Mouse (Mus musculus) intestine, embryonic 15.5 days (tissue): ENCODE data around the gene Telo2. TPM values are rescaled to one million over a fixed set of nuclear protein-coding genes. Genes with fewer than 3 reads are reported as not detected.
A peak's percentile ranks its signal among the peaks of the same experiment; 100 is the strongest.

Experiments used
- ATAC-seq: fragments of 200-750 bp; cut with Nextera tagmentation; 2 replicates; pipeline ENCODE4 v1.8.0; 2017; ENCODE audit warnings: moderate TSS enrichment, moderate library complexity
- H3K27ac ChIP-seq: fragments of 300-500 bp; sonication (generic); 2 replicates; pipeline ENCODE4 v1.5.1; 2015; ENCODE audit warnings: mild to moderate bottlenecking, inconsistent platforms
- H3K27me3 ChIP-seq: fragments of 300-500 bp; sonication (generic); replicated peaks from 2 replicates; pipeline ENCODE4 v1.6.1; 2015; ENCODE audit warnings: inconsistent platforms
- H3K36me3 ChIP-seq: fragments of 300-500 bp; sonication (generic); 2 replicates; pipeline ENCODE4 v1.6.1; 2015; ENCODE audit warnings: inconsistent platforms
- H3K4me1 ChIP-seq: fragments of 300-500 bp; sonication (generic); replicated peaks from 2 replicates; pipeline ENCODE4 v1.6.1; 2015; ENCODE audit warnings: inconsistent platforms
- H3K4me2 ChIP-seq: fragments of 300-500 bp; sonication (generic); replicated peaks from 2 replicates; pipeline ENCODE4 v1.6.1; 2015; ENCODE audit warnings: mild to moderate bottlenecking, inconsistent platforms
- H3K4me3 ChIP-seq: fragments of 300-500 bp; sonication (generic); replicated peaks from 2 replicates; pipeline ENCODE4 v1.5.1; 2015; ENCODE audit warnings: inconsistent platforms
- H3K9ac ChIP-seq: fragments of 300-500 bp; sonication (generic); 2 replicates; pipeline ENCODE4 v1.6.1; 2015; ENCODE audit warnings: inconsistent platforms
- H3K9me3 ChIP-seq: fragments of 300-500 bp; sonication (generic); 2 replicates; pipeline ENCODE4 v1.6.1; 2016; ENCODE audit warnings: inconsistent platforms
- WGBS: fragments of 180-500 bp; shearing (Covaris S2); methylation state at CpG from one replicate; pipeline ENCODE4 v1.1.7; 2015; 5-methylcytosine and 5-hydroxymethylcytosine counted together
- polyA plus RNA-seq: library from polyadenylated mRNA; unstranded; fragments of >200 nt; fragmentation: Nextera tagmentation; extraction: Ambion mirVana; gene quantifications from 2 replicates; pipeline ENCODE4 v1.2.1, GENCODE M21; 2015

The Telo2 gene
- polyA plus RNA-seq, 1 experiment from 2014 or later, result 34.0 TPM

DNA sequence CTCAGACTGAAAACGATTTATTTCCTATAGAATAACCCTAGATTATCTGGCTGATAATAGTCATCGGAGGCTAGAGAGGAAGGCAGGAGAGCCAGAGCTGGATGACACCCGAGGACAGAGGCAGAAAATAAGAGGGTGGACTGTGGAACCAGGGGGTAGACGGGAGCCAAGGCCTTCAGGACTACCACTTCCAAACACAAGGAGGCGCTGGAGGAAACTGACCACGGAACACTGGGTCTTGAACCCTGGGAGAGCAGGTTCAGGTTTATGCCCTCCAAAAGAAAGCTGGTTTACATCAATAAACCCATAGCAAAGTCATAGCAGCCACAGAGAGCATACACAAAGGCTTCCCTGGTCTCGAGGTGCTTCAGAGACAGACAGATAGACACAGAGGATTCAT lies 8.2 kb upstream of the Telo2 start:
- Histone ChIP-seq H3K4me3 (no peak overlapping the region), H3K9ac (no peak overlapping the region), H3K9me3 (no peaks in the 10 kb centered on the region), H3K27ac (no peak overlapping the region), H3K4me1 (0 out of 2 replicates have a peak, but pooled peaks cover 2% of the 10 kb centered on the region), H3K36me3 (no peaks in the 10 kb centered on the region), H3K27me3 (no peaks in the 10 kb centered on the region), H3K4me2 (no peak overlapping the region)
- 24% methylated on average over 7 of the region's 7 CpGs for WGBS
- no peak for ATAC-seq

DNA sequence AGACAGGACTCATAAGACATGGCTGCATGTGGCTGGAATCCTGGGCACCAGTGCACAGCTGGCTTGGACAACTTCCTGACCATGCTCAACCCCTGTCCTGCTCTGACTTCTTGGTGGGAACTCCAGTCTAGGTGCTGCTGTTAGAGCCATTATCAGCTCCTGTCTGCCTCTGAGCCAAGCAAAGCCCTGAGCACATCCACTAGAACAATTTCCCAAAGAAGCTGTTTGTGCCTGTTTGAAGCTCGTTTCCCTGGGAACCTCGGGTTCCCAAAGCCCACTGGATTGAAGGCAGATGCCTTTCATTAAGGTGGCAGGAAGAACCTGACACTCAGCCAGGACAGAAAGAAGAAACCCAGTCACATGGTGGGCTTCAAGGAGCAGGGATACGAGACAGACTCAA lies 4.6 kb upstream of the Telo2 start, which contains the start of gene Ptx4:
Gene Ptx4 (plus strand): TSS at position 355 of the 400 bp plus-strand sequence.
- no peaks in the 10 kb centered on the region for H3K27me3 ChIP-seq
- 40% methylated on average over 3 of the region's 3 CpGs for WGBS
- H3K4me2 ChIP-seq, result no peak within 1 kb of the TSS
- 0 out of 2 replicates have a peak within 1 kb of the TSS, but pooled peaks have one; percentile 5 for H3K9ac ChIP-seq
- no peaks in the 10 kb centered on the region for H3K36me3 ChIP-seq
- H3K27ac ChIP-seq, result no peak within 1 kb of the TSS
- H3K4me1 ChIP-seq, result no peaks in the 10 kb centered on the region
- H3K9me3 ChIP-seq, result no peaks in the 10 kb centered on the region
- H3K4me3 ChIP-seq, result no peak within 1 kb of the TSS
- ATAC-seq, result no peak

DNA sequence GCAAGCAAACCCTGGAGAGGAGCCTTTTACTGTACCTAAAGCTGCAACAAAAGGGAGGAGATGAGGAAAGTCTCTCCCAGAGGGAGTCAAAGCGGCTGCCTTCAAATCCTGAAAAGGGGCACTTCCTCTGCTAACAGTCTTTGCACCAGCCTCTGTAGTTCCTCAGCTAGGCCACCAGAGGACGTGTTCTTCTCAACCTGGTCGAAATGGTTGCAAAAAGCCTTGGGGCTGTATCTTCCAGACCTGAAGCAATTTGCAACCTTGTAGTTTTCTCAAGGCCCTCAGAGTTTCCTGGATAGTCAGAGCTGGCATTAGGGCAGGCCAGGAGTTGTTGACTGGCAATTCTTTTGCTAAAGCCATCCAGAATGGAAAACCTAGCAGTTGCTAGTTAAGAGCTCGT lies 1.5 kb upstream of the Telo2 start:
- Histone ChIP-seq H3K4me1 (peaks cover 10% of the 10 kb centered on the region), H3K9ac (no peak overlapping the region), H3K4me3 (no peak overlapping the region), H3K27ac (no peak overlapping the region), H3K36me3 (peaks cover 7% of the 10 kb centered on the region; the same call in 1 of the 2 replicates), H3K9me3 (no peaks in the 10 kb centered on the region), H3K4me2 (no peak overlapping the region), H3K27me3 (no peaks in the 10 kb centered on the region)
- ATAC-seq, result no peak
- 39% methylated on average over 4 of the region's 4 CpGs for WGBS

DNA sequence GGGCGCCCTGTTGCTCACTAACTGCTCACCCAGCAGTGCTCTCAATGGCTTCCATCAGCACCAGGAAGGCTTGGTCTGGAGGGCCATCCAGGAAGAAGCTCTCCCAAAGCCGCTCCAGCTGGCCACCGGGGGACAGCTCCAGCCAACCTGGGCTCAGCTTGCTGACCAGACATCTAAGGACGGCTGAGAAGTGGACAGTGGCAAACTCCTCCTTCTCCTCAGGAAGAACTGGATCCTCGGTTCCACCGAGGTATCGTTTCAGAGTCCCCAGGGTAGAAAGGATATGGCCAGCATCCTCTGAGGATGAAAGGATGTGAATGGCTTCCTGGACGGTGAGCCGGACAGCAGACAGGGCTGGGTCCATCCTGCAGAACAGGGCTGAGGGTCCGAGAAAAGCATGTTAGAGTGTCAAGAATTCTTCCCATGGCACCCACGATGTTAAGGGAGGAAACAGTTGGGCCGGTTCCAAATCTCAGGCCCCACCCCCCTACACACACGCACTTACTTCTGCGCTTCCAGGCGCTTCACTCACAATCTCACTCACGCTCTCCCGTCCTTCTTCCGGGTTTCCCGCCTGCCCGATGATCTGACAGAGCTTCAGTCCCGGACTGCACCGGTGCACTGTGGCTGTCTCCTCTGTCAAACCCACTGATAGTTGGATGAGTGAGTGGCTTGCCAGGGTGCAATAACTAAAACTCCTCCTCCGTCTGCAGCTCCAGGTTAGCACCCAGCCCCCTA lies 690 bp downstream of the Telo2 start:
- ATAC-seq, result peak; percentile 81
- peak overlapping the region; percentile 95 for H3K27ac ChIP-seq
- WGBS, result 8% methylated on average over 23 of the region's 23 CpGs
- peaks cover 12% of the 10 kb centered on the region; the same call in 1 of the 2 replicates for H3K36me3 ChIP-seq
- no peaks in the 10 kb centered on the region for H3K9me3 ChIP-seq
- H3K4me2 ChIP-seq, result peak overlapping the region; percentile 93
- H3K4me1 ChIP-seq, result peaks cover 10% of the 10 kb centered on the region
- peak overlapping the region; percentile 66 for H3K9ac ChIP-seq
- peak overlapping the region; percentile 56 for H3K4me3 ChIP-seq
- no peaks in the 10 kb centered on the region for H3K27me3 ChIP-seq

DNA sequence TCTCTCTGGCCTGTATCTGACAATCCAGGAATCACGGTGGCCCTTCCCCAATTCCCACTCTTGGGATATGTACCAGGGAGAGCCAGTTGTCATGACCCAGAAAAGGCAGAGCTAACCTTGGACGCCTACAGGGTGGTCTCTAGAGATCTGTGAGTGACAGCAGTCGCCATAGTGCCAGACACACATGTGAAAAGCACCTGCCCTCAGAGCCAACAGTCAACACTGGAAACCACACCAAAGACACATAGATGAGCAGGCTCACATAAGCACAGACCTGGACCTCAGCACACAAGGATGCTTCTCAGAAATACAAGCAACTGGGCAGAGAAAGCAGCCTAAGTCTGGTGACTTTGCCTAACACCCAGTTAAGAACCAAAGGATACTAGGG lies 3.4 kb downstream of the Telo2 start:
- H3K4me2 ChIP-seq, result no peak overlapping the region
- no peak overlapping the region for H3K27ac ChIP-seq
- ATAC-seq, result no peak
- WGBS, result 81% methylated on average over 3 of the region's 3 CpGs
- peaks cover 15% of the 10 kb centered on the region; the same call in 1 of the 2 replicates for H3K36me3 ChIP-seq
- H3K4me3 ChIP-seq, result no peak overlapping the region
- H3K9ac ChIP-seq, result no peak overlapping the region
- peaks cover 10% of the 10 kb centered on the region for H3K4me1 ChIP-seq
- no peaks in the 10 kb centered on the region for H3K9me3 ChIP-seq
- H3K27me3 ChIP-seq, result no peaks in the 10 kb centered on the region

DNA sequence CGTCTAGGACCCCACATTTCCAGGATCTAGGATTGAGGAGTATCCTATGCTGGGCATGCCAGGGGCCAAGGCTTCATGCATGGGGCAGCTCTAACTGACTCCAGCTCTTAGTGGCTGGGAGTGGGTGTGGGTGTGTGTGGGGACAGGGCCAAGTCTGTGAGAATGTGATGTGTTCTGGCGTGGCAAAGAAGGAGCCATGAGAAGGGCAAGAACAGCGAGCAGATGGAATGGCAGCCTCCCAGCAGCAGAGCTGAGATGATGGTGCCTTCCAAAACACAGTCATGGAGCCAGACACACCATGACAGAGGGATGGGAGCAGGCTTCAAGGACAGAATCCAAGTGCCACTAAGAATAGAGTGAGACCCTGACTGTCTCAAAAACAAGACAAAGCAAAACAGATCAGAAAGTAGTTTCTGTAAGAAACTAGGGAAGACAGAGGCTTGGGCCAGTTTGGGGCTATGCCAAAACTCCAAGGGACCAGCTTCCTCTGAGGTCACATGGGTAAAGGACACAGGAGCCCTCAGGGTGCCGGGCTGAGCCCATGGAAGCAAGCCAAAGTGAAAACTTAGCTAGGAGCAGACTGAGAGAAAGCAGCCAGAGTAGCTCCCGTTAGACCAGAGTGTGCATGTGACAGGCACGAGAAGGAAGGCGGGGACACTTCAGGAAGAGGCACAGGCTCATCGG lies 3.9 kb downstream of the Telo2 start:
- no peak overlapping the region for H3K4me2 ChIP-seq
- no peaks in the 10 kb centered on the region for H3K9me3 ChIP-seq
- peaks cover 10% of the 10 kb centered on the region for H3K4me1 ChIP-seq
- no peak for ATAC-seq
- no peak overlapping the region for H3K27ac ChIP-seq
- H3K4me3 ChIP-seq, result no peak overlapping the region
- no peaks in the 10 kb centered on the region for H3K27me3 ChIP-seq
- 82% methylated on average over 8 of the region's 8 CpGs for WGBS
- H3K36me3 ChIP-seq, result peaks cover 16% of the 10 kb centered on the region; the same call in 1 of the 2 replicates
- H3K9ac ChIP-seq, result no peak overlapping the region

DNA sequence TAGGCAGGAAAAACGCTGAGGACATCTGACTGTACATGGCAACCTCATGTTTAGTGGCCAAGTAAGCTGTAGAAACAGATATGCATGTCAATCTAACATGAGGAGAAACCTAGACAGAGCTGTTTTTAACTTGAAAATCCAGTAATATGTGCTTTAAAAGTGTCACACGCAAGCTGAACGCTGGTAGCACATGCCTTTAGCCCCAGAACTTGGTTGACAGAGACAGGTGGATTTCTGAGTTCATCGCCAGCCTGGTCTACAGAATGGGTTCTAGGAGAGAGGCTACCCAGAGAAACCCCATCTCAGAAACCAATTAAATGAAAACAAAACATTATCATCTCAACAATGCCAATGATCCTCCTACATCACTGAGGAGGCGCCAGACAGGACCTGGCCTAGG lies 4.5 kb downstream of the Telo2 start:
- no peaks in the 10 kb centered on the region for H3K9me3 ChIP-seq
- H3K4me2 ChIP-seq, result no peak overlapping the region
- no peaks in the 10 kb centered on the region for H3K27me3 ChIP-seq
- no peak for ATAC-seq
- H3K36me3 ChIP-seq, result peaks cover 21% of the 10 kb centered on the region; the same call in 1 of the 2 replicates
- H3K4me1 ChIP-seq, result peaks cover 10% of the 10 kb centered on the region
- no peak overlapping the region for H3K9ac ChIP-seq
- no peak overlapping the region for H3K4me3 ChIP-seq
- no peak overlapping the region for H3K27ac ChIP-seq
- WGBS, result 89% methylated on average over 5 of the region's 5 CpGs

DNA sequence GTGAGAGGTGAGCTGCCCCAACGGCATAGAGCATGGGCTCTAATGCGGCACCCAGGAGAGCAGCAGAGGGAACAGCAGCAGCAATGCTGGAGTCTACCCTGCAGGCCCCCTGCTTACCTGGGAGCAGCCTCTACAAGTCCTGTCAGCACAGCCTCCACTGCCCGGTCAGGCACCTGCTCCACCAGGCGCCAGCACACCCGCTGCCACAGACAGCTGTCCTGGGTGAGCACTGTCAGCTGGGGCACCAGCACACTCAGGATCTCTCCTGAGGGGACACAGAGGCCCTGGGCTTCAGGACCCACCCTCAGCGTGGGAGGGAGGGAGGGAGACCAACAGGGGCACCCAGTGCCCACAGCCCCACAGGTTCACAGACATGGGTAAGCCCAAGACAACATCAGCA lies 5.2 kb downstream of the Telo2 start:
- Histone ChIP-seq H3K4me3 (no peak overlapping the region), H3K9ac (no peak overlapping the region; the same call in 1 of the 2 replicates), H3K4me2 (no peak overlapping the region), H3K4me1 (peaks cover 10% of the 10 kb centered on the region), H3K9me3 (no peaks in the 10 kb centered on the region), H3K27ac (no peak overlapping the region), H3K27me3 (no peaks in the 10 kb centered on the region), H3K36me3 (peaks cover 27% of the 10 kb centered on the region)
- ATAC-seq, result no peak
- 98% methylated on average over 6 of the region's 6 CpGs for WGBS

DNA sequence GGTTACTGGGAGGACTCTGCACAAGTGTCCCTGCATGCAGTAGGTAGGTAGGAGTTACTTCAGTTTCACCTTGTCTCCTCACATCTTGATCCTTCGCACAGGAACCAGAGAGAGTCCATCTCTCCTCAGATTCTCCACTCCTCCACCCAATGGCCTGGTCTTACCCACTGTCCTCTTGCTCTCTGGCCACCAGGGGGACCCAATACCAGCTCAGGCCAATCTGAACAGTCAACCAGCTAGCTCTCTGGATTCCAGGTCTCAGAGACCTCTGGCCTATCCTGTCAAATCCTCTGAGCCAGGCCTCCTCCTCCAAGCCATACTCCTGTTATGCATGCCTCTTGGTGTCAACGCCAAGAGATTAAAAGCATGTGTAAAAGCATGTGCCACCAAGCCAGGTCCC lies 6.2 kb downstream of the Telo2 start:
- H3K4me2 ChIP-seq, result no peak overlapping the region
- no peaks in the 10 kb centered on the region for H3K27me3 ChIP-seq
- ATAC-seq, result peak; percentile 43; the same call in 1 of the 2 replicates
- peaks cover 4% of the 10 kb centered on the region for H3K4me1 ChIP-seq
- no peak overlapping the region for H3K9ac ChIP-seq
- H3K4me3 ChIP-seq, result no peak overlapping the region
- H3K36me3 ChIP-seq, result peaks cover 38% of the 10 kb centered on the region
- H3K9me3 ChIP-seq, result no peaks in the 10 kb centered on the region
- H3K27ac ChIP-seq, result no peak overlapping the region
- WGBS, result 83% methylated on average over 2 of the region's 2 CpGs

DNA sequence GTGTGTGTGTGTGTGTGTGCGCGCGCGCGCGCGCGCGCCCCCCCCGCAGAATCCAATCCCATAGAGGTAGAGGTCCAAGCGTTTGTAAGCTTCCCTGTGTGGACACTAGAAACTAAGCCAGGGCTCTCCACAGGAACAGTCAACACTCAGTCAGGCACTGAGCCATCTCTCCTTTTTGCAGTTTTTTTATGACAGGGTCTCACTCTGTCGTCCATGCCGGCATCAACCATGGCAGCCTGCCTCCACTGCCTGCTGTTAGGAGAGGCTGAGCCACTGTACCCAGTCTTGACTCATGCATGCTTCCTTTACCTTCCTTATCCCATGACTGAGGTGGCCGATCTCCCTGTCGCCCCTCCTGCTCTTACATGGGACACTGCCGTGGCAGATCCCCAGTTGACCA lies 8.0 kb downstream of the Telo2 start:
- 93% methylated on average over 13 of the region's 16 CpGs for WGBS
- Histone ChIP-seq H3K4me2 (no peak overlapping the region), H3K36me3 (peaks cover 43% of the 10 kb centered on the region), H3K27ac (no peak overlapping the region), H3K9ac (no peak overlapping the region), H3K4me1 (no peaks in the 10 kb centered on the region), H3K27me3 (no peaks in the 10 kb centered on the region), H3K4me3 (no peak overlapping the region), H3K9me3 (no peaks in the 10 kb centered on the region)
- no peak for ATAC-seq

DNA sequence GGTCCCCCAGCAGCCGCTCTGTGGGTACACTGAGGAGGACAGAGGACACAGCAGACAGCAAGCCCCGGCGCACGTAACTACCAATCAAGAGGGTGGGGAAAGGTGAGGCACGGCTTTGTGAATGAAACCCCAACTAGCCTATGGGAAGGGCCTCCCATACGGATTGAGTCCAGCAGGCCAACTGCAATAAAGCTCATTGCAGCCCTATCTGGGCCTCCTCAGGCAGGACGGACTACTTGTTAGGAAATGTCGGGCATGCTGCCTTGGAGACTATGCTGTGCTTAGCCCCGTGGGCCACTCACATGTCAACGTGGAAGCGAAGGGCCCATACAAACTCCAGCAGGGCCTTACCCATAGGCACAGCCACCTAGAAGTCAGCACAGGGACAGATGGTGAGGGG lies 14.4 kb downstream of the Telo2 start:
- Histone ChIP-seq H3K9ac (no peak overlapping the region), H3K27me3 (no peaks in the 10 kb centered on the region), H3K4me2 (no peak overlapping the region), H3K4me1 (no peaks in the 10 kb centered on the region), H3K27ac (no peak overlapping the region), H3K4me3 (no peak overlapping the region), H3K36me3 (peaks cover 63% of the 10 kb centered on the region), H3K9me3 (no peaks in the 10 kb centered on the region)
- WGBS, result 89% methylated on average over 11 of the region's 11 CpGs
- ATAC-seq, result no peak

DNA sequence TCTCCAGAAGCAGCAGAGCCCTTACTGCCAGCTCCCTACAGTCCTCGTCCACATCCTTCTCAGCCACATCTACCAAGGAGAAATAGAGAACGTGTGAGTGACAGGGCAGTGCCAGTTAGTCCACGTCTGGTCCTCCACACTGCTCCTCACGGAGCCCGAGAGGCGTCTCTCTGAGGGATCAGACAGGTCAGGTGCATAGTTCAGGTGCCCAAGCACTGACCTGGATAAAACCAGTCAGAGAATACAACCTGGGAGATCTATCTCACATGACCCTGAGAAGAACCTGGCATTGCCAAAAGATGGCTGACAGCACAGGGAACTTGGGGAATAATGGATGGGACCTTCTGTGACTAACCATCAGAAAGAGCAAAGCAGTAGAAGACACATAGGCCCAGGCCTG lies 15.7 kb downstream of the Telo2 start:
- Histone ChIP-seq H3K4me2 (no peak overlapping the region), H3K9ac (no peak overlapping the region), H3K27me3 (no peaks in the 10 kb centered on the region), H3K4me3 (no peak overlapping the region), H3K4me1 (no peaks in the 10 kb centered on the region), H3K27ac (no peak overlapping the region), H3K9me3 (no peaks in the 10 kb centered on the region), H3K36me3 (peaks cover 51% of the 10 kb centered on the region)
- ATAC-seq, result no peak
- WGBS, result 95% methylated on average over 6 of the region's 6 CpGs
